Mouse (Mus musculus): ENCODE results near the gene Tiam2. TPM values are rescaled to one million over a fixed set of nuclear protein-coding genes. Genes with fewer than 3 reads are reported as not detected.
A peak's percentile ranks its signal among the peaks of the same experiment; 100 is the strongest.

Gene Tiam2
- polyA plus RNA-seq, 1 experiment from 2014 or later: 51.0 TPM

GRCm38 (mm10) chr17:3540304-3540703 lies 213.9 kb downstream of the Tiam2 start:
- Histone ChIP-seq H3K9me3 (replicated peaks) (no peaks in the 10 kb centered on the region), H3K36me3 (ENCODE audit: poor library complexity, severe bottlenecking) (peaks cover 15% of the 10 kb centered on the region; the same call in 1 of the 2 replicates), H3K4me3 (no peak overlapping the region), H3K27ac (no peak overlapping the region), H3K9ac (no peak overlapping the region), H3K27me3 (no peaks in the 10 kb centered on the region), H3K4me2 (no peak overlapping the region), H3K4me1 (no peaks in the 10 kb centered on the region)
- no peak for ATAC-seq
- 91% methylated on average over 2 of the region's 2 CpGs for WGBS

GRCm38 (mm10) chr17:3541033-3541432 lies 214.7 kb downstream of the Tiam2 start:
- Histone ChIP-seq H3K9me3 (replicated peaks) (no peaks in the 10 kb centered on the region), H3K4me3 (no peak overlapping the region), H3K4me1 (no peaks in the 10 kb centered on the region), H3K36me3 (ENCODE audit: poor library complexity, severe bottlenecking) (peaks cover 20% of the 10 kb centered on the region; the same call in 1 of the 2 replicates), H3K9ac (no peak overlapping the region), H3K27me3 (no peaks in the 10 kb centered on the region), H3K27ac (no peak overlapping the region), H3K4me2 (no peak overlapping the region)
- no peak for ATAC-seq
- 89% methylated on average over 5 of the region's 5 CpGs for WGBS

- Histone ChIP-seq H3K4me1 (peaks cover 5% of the 10 kb centered on the region; the same call in 1 of the 2 replicates), H3K4me2 (no peak overlapping the region), H3K27me3 (no peaks in the 10 kb centered on the region), H3K36me3 (ENCODE audit: poor library complexity, severe bottlenecking) (peaks cover 14% of the 10 kb centered on the region; the same call in 1 of the 2 replicates), H3K4me3 (no peak overlapping the region), H3K9me3 (replicated peaks) (no peaks in the 10 kb centered on the region), H3K9ac (no peak overlapping the region), H3K27ac (no peak overlapping the region)
- ATAC-seq: 0 out of 2 replicates have a peak, but pooled peaks have one; percentile 21
- 35% methylated on average over 7 of the region's 7 CpGs for WGBS
These were observed 221.4 kb downstream of the Tiam2 start for GRCm38 (mm10) chr17:3547725-3548124.

- no peak for ATAC-seq
- peaks cover 15% of the 10 kb centered on the region for H3K4me1 ChIP-seq
- 94% methylated on average over 1 of the region's 1 CpGs for WGBS
- no peak overlapping the region for H3K4me3 ChIP-seq
- H3K27me3 ChIP-seq: no peaks in the 10 kb centered on the region
- peak overlapping the region; percentile 59; the same call in 1 of the 2 replicates for H3K4me2 ChIP-seq
- H3K9me3 ChIP-seq (replicated peaks): no peaks in the 10 kb centered on the region
- no peak overlapping the region for H3K27ac ChIP-seq
- no peak overlapping the region for H3K9ac ChIP-seq
- peaks cover 10% of the 10 kb centered on the region; the same call in 1 of the 2 replicates for H3K36me3 ChIP-seq (ENCODE audit: poor library complexity, severe bottlenecking)
These were observed 229.9 kb downstream of the Tiam2 start for GRCm38 (mm10) chr17:3556251-3556650.

- peak within 1 kb of the TSS; percentile 78 for H3K27ac ChIP-seq
- H3K4me2 ChIP-seq: peak within 1 kb of the TSS; percentile 59
- no peaks in the 10 kb centered on the region for H3K27me3 ChIP-seq
- H3K4me3 ChIP-seq: peak within 1 kb of the TSS; percentile 54
- 1% methylated on average over 60 of the region's 60 CpGs for WGBS
- peak; percentile 100 for ATAC-seq
- H3K4me1 ChIP-seq: peaks cover 15% of the 10 kb centered on the region
- H3K9me3 ChIP-seq (replicated peaks): no peaks in the 10 kb centered on the region
- 0 out of 2 replicates have a peak, but pooled peaks cover 3% of the 10 kb centered on the region for H3K36me3 ChIP-seq (ENCODE audit: poor library complexity, severe bottlenecking)
- H3K9ac ChIP-seq: peak within 1 kb of the TSS; percentile 68
These were observed 231.2 kb downstream of the Tiam2 start, which contains the start of gene Tfb1m for GRCm38 (mm10) chr17:3557331-3558311. TSS of gene Tfb1m (minus strand) at chr17:3557781.

GRCm38 (mm10) chr17:3558356-3558870 lies 232.0 kb downstream of the Tiam2 start:
- ATAC-seq: no peak
- Histone ChIP-seq H3K4me1 (peaks cover 15% of the 10 kb centered on the region), H3K27ac (peak overlapping the region; percentile 78; the same call in 1 of the 2 replicates), H3K4me3 (peak overlapping the region; percentile 54), H3K27me3 (no peaks in the 10 kb centered on the region), H3K4me2 (peak overlapping the region; percentile 59), H3K9me3 (replicated peaks) (no peaks in the 10 kb centered on the region), H3K36me3 (ENCODE audit: poor library complexity, severe bottlenecking) (0 out of 2 replicates have a peak, but pooled peaks cover 3% of the 10 kb centered on the region), H3K9ac (no peak overlapping the region)
- 40% methylated on average over 9 of the region's 9 CpGs for WGBS

- WGBS: 73% methylated on average over 3 of the region's 3 CpGs
- H3K27ac ChIP-seq: no peak overlapping the region
- no peak overlapping the region for H3K4me2 ChIP-seq
- H3K36me3 ChIP-seq (ENCODE audit: poor library complexity, severe bottlenecking): no peaks in the 10 kb centered on the region
- H3K27me3 ChIP-seq: no peaks in the 10 kb centered on the region
- H3K9me3 ChIP-seq (replicated peaks): no peaks in the 10 kb centered on the region
- ATAC-seq: no peak
- peaks cover 15% of the 10 kb centered on the region for H3K4me1 ChIP-seq
- no peak overlapping the region for H3K4me3 ChIP-seq
- no peak overlapping the region for H3K9ac ChIP-seq
These were observed 234.2 kb downstream of the Tiam2 start for GRCm38 (mm10) chr17:3560534-3560933.

- no peaks in the 10 kb centered on the region for H3K36me3 ChIP-seq (ENCODE audit: poor library complexity, severe bottlenecking)
- H3K9me3 ChIP-seq (replicated peaks): no peaks in the 10 kb centered on the region
- 63% methylated on average over 8 of the region's 8 CpGs for WGBS
- no peak overlapping the region for H3K4me3 ChIP-seq
- H3K4me2 ChIP-seq: no peak overlapping the region
- no peaks in the 10 kb centered on the region for H3K27me3 ChIP-seq
- no peak overlapping the region for H3K9ac ChIP-seq
- H3K27ac ChIP-seq: no peak overlapping the region
- H3K4me1 ChIP-seq: peaks cover 7% of the 10 kb centered on the region
- no peak for ATAC-seq
These were observed 236.0 kb downstream of the Tiam2 start for GRCm38 (mm10) chr17:3562405-3562804.

GRCm38 (mm10) chr17:3570876-3571275 lies 244.5 kb downstream of the Tiam2 start:
- H3K9me3 ChIP-seq (replicated peaks): no peaks in the 10 kb centered on the region
- no peaks in the 10 kb centered on the region; the same call in 1 of the 2 replicates for H3K27me3 ChIP-seq
- no peaks in the 10 kb centered on the region for H3K36me3 ChIP-seq (ENCODE audit: poor library complexity, severe bottlenecking)
- no peak overlapping the region for H3K27ac ChIP-seq
- peak; percentile 41; the same call in 1 of the 2 replicates for ATAC-seq
- 4% methylated on average over 12 of the region's 12 CpGs for WGBS
- no peak overlapping the region for H3K4me3 ChIP-seq
- H3K4me1 ChIP-seq: 0 out of 2 replicates have a peak, but pooled peaks cover 6% of the 10 kb centered on the region
- no peak overlapping the region for H3K9ac ChIP-seq
- H3K4me2 ChIP-seq: 0 out of 2 replicates have a peak overlapping the region, but pooled peaks have one; percentile 28

Other genes starting within 250 kb of the Tiam2 start
- gene Scaf8, start 211.6 kb upstream of the Tiam2 start, polyA plus RNA-seq (2015; fragmentation: Nextera tagmentation; extraction: Ambion mirVana): 15.7 and 18.2 TPM in 2 replicates
- gene Cldn20, start 206.0 kb downstream of the Tiam2 start, polyA plus RNA-seq (2015; fragmentation: Nextera tagmentation; extraction: Ambion mirVana): 0.67 and 0.72 TPM in 2 replicates
- gene Tfb1m, start 231.2 kb downstream of the Tiam2 start, polyA plus RNA-seq (2015; fragmentation: Nextera tagmentation; extraction: Ambion mirVana): 16.0 and 17.8 TPM in 2 replicates

Measured in forebrain, embryonic 13.5 days (tissue).